Mouse (Mus musculus) thymus, postnatal 10 days (tissue): ENCODE data around the gene Prkag2.

Experiments
- DNase-seq, 2 experiments: peaks; one replicate each; pipeline ENCODE4 v3.0.0; 2021; ENCODE audit warnings: low spot score in 2 of 2

Prkag2 gene

GRCm38 (mm10) chr5:24995576-24996100, 104.8 kb downstream of the Prkag2 start:
- DNase-seq: no peak

GRCm38 (mm10) chr5:24993190-24993589, 107.3 kb downstream of the Prkag2 start:
- no peak for DNase-seq

GRCm38 (mm10) chr5:24991575-24991974, 108.9 kb downstream of the Prkag2 start:
- no peak for DNase-seq

GRCm38 (mm10) chr5:24990460-24990859, 110.0 kb downstream of the Prkag2 start:
- no peak for DNase-seq

GRCm38 (mm10) chr5:24989683-24990082, 110.8 kb downstream of the Prkag2 start:
- peak; percentile 38 to 57 for DNase-seq

- DNase-seq: no peak
Measured at GRCm38 (mm10) chr5:24986956-24987355, 113.5 kb downstream of the Prkag2 start.

- DNase-seq: no peak
Measured at GRCm38 (mm10) chr5:24986204-24986940, 114.1 kb downstream of the Prkag2 start.

- no peak for DNase-seq
Measured at GRCm38 (mm10) chr5:24985434-24986176, 114.8 kb downstream of the Prkag2 start.

GRCm38 (mm10) chr5:24984157-24984556, 116.3 kb downstream of the Prkag2 start:
- no peak for DNase-seq

GRCm38 (mm10) chr5:24983539-24983938, 116.9 kb downstream of the Prkag2 start:
- DNase-seq: peak; percentile 52 to 81

GRCm38 (mm10) chr5:24982258-24982657, 118.2 kb downstream of the Prkag2 start:
- DNase-seq: no peak

GRCm38 (mm10) chr5:24981765-24982164, 118.7 kb downstream of the Prkag2 start:
- no peak for DNase-seq

GRCm38 (mm10) chr5:24979968-24980345, 120.5 kb downstream of the Prkag2 start:
- DNase-seq: no peak

- no peak for DNase-seq
Measured at GRCm38 (mm10) chr5:24979312-24979967, 121.0 kb downstream of the Prkag2 start.

- no peak for DNase-seq
Measured at GRCm38 (mm10) chr5:24976907-24977306, 123.5 kb downstream of the Prkag2 start.

GRCm38 (mm10) chr5:24976236-24976635, 124.2 kb downstream of the Prkag2 start:
- no peak for DNase-seq

- peak in 1 of 2 experiments; percentile 29 for DNase-seq
Measured at GRCm38 (mm10) chr5:24975100-24975499, 125.3 kb downstream of the Prkag2 start.

GRCm38 (mm10) chr5:24973672-24974225, 126.7 kb downstream of the Prkag2 start:
- DNase-seq: no peak

GRCm38 (mm10) chr5:24973228-24973627, 127.2 kb downstream of the Prkag2 start:
- peak; percentile 82 to 85 for DNase-seq

- DNase-seq: no peak
Measured at GRCm38 (mm10) chr5:24970552-24971275, 129.7 kb downstream of the Prkag2 start.

GRCm38 (mm10) chr5:24969241-24969880, 131.1 kb downstream of the Prkag2 start:
- peak in 1 of 2 experiments; percentile 26 for DNase-seq
